Mouse (Mus musculus) skeletal muscle tissue, postnatal 0 days (tissue): ENCODE data around the gene Upk1b. TPM values are rescaled to one million over a fixed set of nuclear protein-coding genes. Genes with fewer than 3 reads are reported as not detected.

Experiments used
- polyA plus RNA-seq: library from polyadenylated mRNA; unstranded; fragments of >200 nt; fragmentation: Nextera tagmentation; extraction: Ambion mirVana; gene quantifications from 2 replicates; pipeline ENCODE4 v1.2.1, GENCODE M21; 2015

Gene Upk1b
- polyA plus RNA-seq: 1.7 and 2.8 TPM in 2 replicates

DNA sequence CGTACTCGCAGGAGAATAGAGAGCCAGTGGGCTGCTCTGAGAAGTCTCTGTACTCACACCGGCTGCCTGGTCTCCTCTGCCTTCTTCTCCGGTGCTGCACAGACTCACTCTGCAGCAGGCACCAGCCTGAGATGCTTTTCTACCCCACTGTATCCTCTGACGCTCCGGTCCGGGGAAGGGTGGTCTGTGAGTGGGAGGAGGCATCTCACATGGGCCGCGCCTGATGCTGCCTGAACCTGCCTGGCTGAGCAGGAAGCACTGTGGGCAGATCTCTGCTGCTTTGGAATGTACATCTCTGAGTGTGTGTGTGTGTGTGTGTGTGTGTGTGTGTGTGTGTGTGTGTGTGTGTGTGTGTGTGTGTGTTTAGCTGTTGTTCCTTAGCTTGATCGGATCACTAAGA lies at the start of gene Upk1b:
Gene Upk1b (minus strand): TSS at position 238 of the 400 bp plus-strand sequence.

DNA sequence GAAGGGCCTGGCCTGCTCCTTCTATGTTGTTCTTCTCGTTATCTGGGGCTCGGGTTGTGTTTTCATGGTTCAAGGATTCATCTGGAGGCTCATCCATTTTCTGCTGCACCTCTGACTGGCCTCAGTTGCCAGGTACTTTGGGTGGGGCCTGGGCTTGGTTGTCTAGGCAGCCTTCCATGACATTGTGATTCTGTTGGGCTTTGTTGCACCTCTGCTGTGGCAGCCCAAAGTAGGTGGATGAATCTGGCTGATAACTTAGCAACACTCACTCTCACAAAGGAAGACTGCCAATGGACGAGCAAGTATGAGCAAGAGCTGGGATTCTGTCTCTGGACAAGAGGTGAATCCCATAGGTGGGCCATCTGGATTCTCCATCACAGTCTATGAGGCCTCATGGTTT lies 28.5 kb upstream of the Upk1b start, which contains the start of gene 4930435E12Rik:
Gene 4930435E12Rik (minus strand): TSS at position 101 of the 400 bp plus-strand sequence.

DNA sequence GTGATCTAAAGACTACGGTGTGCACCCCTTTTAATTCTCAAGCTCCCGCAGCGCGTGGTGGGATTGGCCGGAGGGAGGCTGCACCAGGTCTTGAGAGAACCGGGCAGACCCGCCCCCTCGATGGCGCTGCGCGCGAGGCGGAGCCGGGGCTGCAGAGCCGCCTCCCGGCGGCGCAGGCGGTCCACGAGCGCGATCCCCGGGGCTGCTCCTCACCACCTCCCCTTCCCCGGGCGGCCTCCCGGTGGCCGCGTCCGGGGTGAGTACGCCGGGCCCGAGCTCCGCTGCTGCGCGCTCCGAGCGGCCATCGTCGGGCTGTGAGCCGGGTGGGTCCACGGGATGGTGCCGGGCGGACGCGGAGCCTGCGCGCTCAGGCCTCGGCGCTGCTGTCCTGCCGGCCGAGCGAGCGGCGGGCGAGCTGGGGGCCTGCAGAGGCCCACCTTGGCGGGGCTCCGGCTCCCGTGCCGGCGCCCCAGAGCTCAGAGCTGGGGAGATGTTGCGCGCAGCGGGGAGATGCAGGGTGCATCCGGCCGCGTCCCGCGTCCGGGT lies 57.9 kb downstream of the Upk1b start, which contains the start of gene B4galt4:
Gene B4galt4 (plus strand): TSS at position 152 of the 546 bp plus-strand sequence.

Other genes starting within 250 kb of the Upk1b start
- 33.9 and 40.7 TPM in 2 replicates for gene Tmem39a, start 241.6 kb downstream of the Upk1b start, polyA plus RNA-seq
- 5.9 and 6.9 TPM in 2 replicates for gene Arhgap31, start 87.1 kb downstream of the Upk1b start, polyA plus RNA-seq
- gene B4galt4, start 58.1 kb downstream of the Upk1b start, polyA plus RNA-seq: 7.3 and 9.4 TPM in 2 replicates
- gene 4930435E12Rik, start 28.4 kb upstream of the Upk1b start, polyA plus RNA-seq: not detected in 2 replicates
- gene Igsf11, start 92.3 kb upstream of the Upk1b start, polyA plus RNA-seq: 0.73 and 0.74 TPM in 2 replicates